Mouse (Mus musculus) heart, embryonic 14.5 days (tissue): ENCODE data around the gene Nol4l. TPM values are rescaled to one million over a fixed set of nuclear protein-coding genes. Genes with fewer than 3 reads are reported as not detected.

Experiments used
- ATAC-seq: fragments of 200-750 bp; cut with Nextera tagmentation; 2 replicates; pipeline ENCODE4 v1.8.0; 2017; ENCODE audit warnings: low read depth, moderate TSS enrichment; ENCODE audit not compliant: insufficient number of reproducible peaks, insufficient read depth, low FRiP score
- H3K27ac ChIP-seq, 2 experiments: fragments of 200-500 bp in 1 of 2; fragments of 300-500 bp in 1 of 2; sonication (generic) in 1 of 2; replicated peaks in 1 of 2; 2 replicates each; pipeline ENCODE4 v1.5.1; 2012 to 2014; ENCODE audit warnings: low read depth in 2 of 2, low read length in 2 of 2, control low read depth in 1 of 2, mild to moderate bottlenecking in 1 of 2, mixed read lengths in 1 of 2; ENCODE audit not compliant: control insufficient read depth in 1 of 2, insufficient read depth in 1 of 2
- H3K27me3 ChIP-seq: fragments of 300-500 bp; sonication (generic); 2 replicates; pipeline ENCODE4 v1.6.1; 2014; ENCODE audit warnings: mild to moderate bottlenecking, low read length, control low read depth; ENCODE audit not compliant: control insufficient read depth, insufficient read depth
- H3K36me3 ChIP-seq: fragments of 300-500 bp; sonication (generic); 2 replicates; pipeline ENCODE4 v1.6.1; 2014; ENCODE audit warnings: mild to moderate bottlenecking, control low read depth, low read length, mixed read lengths; ENCODE audit not compliant: control insufficient read depth, insufficient read depth
- H3K4me1 ChIP-seq, 2 experiments: fragments of 200-500 bp in 1 of 2; fragments of 300-500 bp in 1 of 2; sonication (generic) in 1 of 2; 2 replicates each; pipeline ENCODE4 v1.6.1; 2012 to 2014; ENCODE audit warnings: low read length in 2 of 2, control low read depth in 1 of 2, mixed read lengths in 1 of 2; ENCODE audit not compliant: control insufficient read depth in 2 of 2, insufficient read depth in 2 of 2
- H3K4me2 ChIP-seq: fragments of 300-500 bp; sonication (generic); 2 replicates; pipeline ENCODE4 v1.6.1; 2014; ENCODE audit warnings: mild to moderate bottlenecking, low read length
- H3K4me3 ChIP-seq, 2 experiments: fragments of 200-500 bp in 1 of 2; fragments of 300-500 bp in 1 of 2; sonication (generic) in 1 of 2; 2 replicates each; pipeline ENCODE4 v1.5.1; 2012 to 2014; ENCODE audit warnings: low read length in 2 of 2, mild to moderate bottlenecking in 2 of 2, control low read depth in 1 of 2, low read depth in 1 of 2, moderate library complexity in 1 of 2; ENCODE audit not compliant: control insufficient read depth in 1 of 2, insufficient read depth in 1 of 2
- H3K9ac ChIP-seq: fragments of 300-500 bp; sonication (generic); 2 replicates; pipeline ENCODE4 v1.6.1; 2014; ENCODE audit warnings: mild to moderate bottlenecking, low read length
- H3K9me3 ChIP-seq: fragments of 300-500 bp; sonication (generic); 2 replicates; pipeline ENCODE4 v1.6.1; 2016; ENCODE audit warnings: low read length, control low read depth; ENCODE audit not compliant: control insufficient read depth
- WGBS: fragments of 180-500 bp; shearing (Covaris S2); extraction: QIAGEN DNeasy Blood & Tissue Kit; methylation state at CpG from one replicate; pipeline ENCODE4 v1.1.7; 2014; 5-methylcytosine and 5-hydroxymethylcytosine counted together
- polyA plus RNA-seq: library from polyadenylated mRNA; unstranded; fragments of >200 nt; fragmentation: Nextera tagmentation; extraction: Ambion mirVana; gene quantifications from 2 replicates; pipeline ENCODE4 v1.2.1, GENCODE M21; 2014

Gene Nol4l
- polyA plus RNA-seq, 1 experiment from 2014 or later: 12.6 TPM

GRCm38 (mm10) chr2:153543911-153544730, 14.3 kb upstream of the Nol4l start:
- Histone ChIP-seq H3K36me3 (no peaks in the 10 kb centered on the region), H3K9ac (no peak overlapping the region), H3K27me3 (no peaks in the 10 kb centered on the region), H3K4me3 (no peak overlapping the region), H3K4me1 (peaks cover 15 to 20% of the 10 kb centered on the region in 2 experiments), H3K9me3 (no peaks in the 10 kb centered on the region), H3K27ac (no peak overlapping the region), H3K4me2 (no peak overlapping the region)
- ATAC-seq: no peak
- WGBS: 72% methylated on average over 8 of the region's 8 CpGs

- H3K27ac ChIP-seq: no peak overlapping the region
- H3K27me3 ChIP-seq: no peaks in the 10 kb centered on the region
- no peaks in the 10 kb centered on the region for H3K9me3 ChIP-seq
- no peak overlapping the region for H3K9ac ChIP-seq
- H3K4me3 ChIP-seq: no peak overlapping the region
- no peak overlapping the region for H3K4me2 ChIP-seq
- no peak for ATAC-seq
- H3K4me1 ChIP-seq: peaks cover 6 to 10% of the 10 kb centered on the region in 2 experiments
- WGBS: 77% methylated on average over 8 of the region's 8 CpGs
- H3K36me3 ChIP-seq: no peaks in the 10 kb centered on the region
These were observed 13.3 kb upstream of the Nol4l start for GRCm38 (mm10) chr2:153542936-153543668.

GRCm38 (mm10) chr2:153538898-153539297, 9.1 kb upstream of the Nol4l start:
- Histone ChIP-seq H3K9ac (no peak overlapping the region), H3K4me2 (no peak overlapping the region), H3K36me3 (no peaks in the 10 kb centered on the region), H3K27ac (no peak overlapping the region), H3K9me3 (no peaks in the 10 kb centered on the region), H3K4me3 (no peak overlapping the region), H3K4me1 (peaks cover 0 to 2% of the 10 kb centered on the region in 2 experiments; a peak in 1 of 4 replicates), H3K27me3 (no peaks in the 10 kb centered on the region)
- ATAC-seq: no peak
- WGBS: 84% methylated on average over 3 of the region's 3 CpGs

GRCm38 (mm10) chr2:153533981-153534380, 4.2 kb upstream of the Nol4l start:
- Histone ChIP-seq H3K36me3 (no peaks in the 10 kb centered on the region), H3K27me3 (no peaks in the 10 kb centered on the region; the same call in 1 of the 2 replicates), H3K9me3 (no peaks in the 10 kb centered on the region), H3K27ac (no peak overlapping the region), H3K4me2 (no peak overlapping the region), H3K4me1 (peaks cover 0 to 3% of the 10 kb centered on the region in 2 experiments; a peak in 1 of 4 replicates), H3K4me3 (no peak overlapping the region), H3K9ac (no peak overlapping the region)
- no peak for ATAC-seq
- WGBS: 70% methylated on average over 1 of the region's 1 CpGs

GRCm38 (mm10) chr2:153530948-153531347, 1.2 kb upstream of the Nol4l start:
- WGBS: 53% methylated on average over 5 of the region's 5 CpGs
- Histone ChIP-seq H3K36me3 (no peaks in the 10 kb centered on the region), H3K27ac (no peak overlapping the region), H3K4me1 (peaks cover 11 to 24% of the 10 kb centered on the region in 2 experiments), H3K9ac (no peak overlapping the region), H3K4me2 (no peak overlapping the region), H3K4me3 (no peak overlapping the region), H3K27me3 (no peaks in the 10 kb centered on the region; the same call in 1 of the 2 replicates), H3K9me3 (no peaks in the 10 kb centered on the region)
- ATAC-seq: no peak

GRCm38 (mm10) chr2:153529365-153529781, 398 bp downstream of the Nol4l start:
- H3K9ac ChIP-seq: peak overlapping the region; percentile 89
- no peaks in the 10 kb centered on the region for H3K36me3 ChIP-seq
- peak overlapping the region; percentile 96 for H3K4me2 ChIP-seq
- peaks cover 20 to 34% of the 10 kb centered on the region in 2 experiments for H3K4me1 ChIP-seq
- H3K27me3 ChIP-seq: no peaks in the 10 kb centered on the region; the same call in 1 of the 2 replicates
- ATAC-seq: no peak
- H3K9me3 ChIP-seq: no peaks in the 10 kb centered on the region
- H3K4me3 ChIP-seq: peak overlapping the region; percentile 75
- under 1% methylated on average over 51 of the region's 53 CpGs for WGBS
- peak overlapping the region; percentile 56 to 87; a peak in 3 of 4 replicates for H3K27ac ChIP-seq

GRCm38 (mm10) chr2:153528571-153529364, 1.0 kb downstream of the Nol4l start:
- peaks cover 20 to 34% of the 10 kb centered on the region in 2 experiments for H3K4me1 ChIP-seq
- peak overlapping the region; percentile 56 to 87; a peak in 3 of 4 replicates for H3K27ac ChIP-seq
- no peaks in the 10 kb centered on the region for H3K36me3 ChIP-seq
- peak overlapping the region; percentile 89 for H3K9ac ChIP-seq
- no peaks in the 10 kb centered on the region; the same call in 1 of the 2 replicates for H3K27me3 ChIP-seq
- peak; percentile 46 for ATAC-seq
- no peaks in the 10 kb centered on the region for H3K9me3 ChIP-seq
- peak overlapping the region; percentile 96 for H3K4me2 ChIP-seq
- WGBS: under 1% methylated on average over 25 of the region's 70 CpGs
- peak overlapping the region; percentile 75 for H3K4me3 ChIP-seq
